Mouse (Mus musculus) kidney, embryonic 14.5 days (tissue): ENCODE results near the gene Hist1h2ab. TPM values are rescaled to one million over a fixed set of nuclear protein-coding genes. Genes with fewer than 3 reads are reported as not detected.
"Not testable (repeated sequence)": the region's sequence is repeated elsewhere in the genome, so short reads cannot be mapped to it uniquely, and the experiment has no call there.

Experiments used
- ATAC-seq: fragments of 200-750 bp; cut with Nextera tagmentation; 2 replicates; pipeline ENCODE4 v1.8.0; 2017; ENCODE audit warnings: moderate number of reproducible peaks, mild to moderate bottlenecking, moderate TSS enrichment, moderate library complexity; ENCODE audit not compliant: low FRiP score, low TSS enrichment
- H3K27ac ChIP-seq: fragments of 300-500 bp; sonication (generic); 2 replicates; pipeline ENCODE4 v1.5.1; 2014; ENCODE audit warnings: low read depth, mild to moderate bottlenecking, low read length, moderate library complexity, mixed read lengths
- H3K27me3 ChIP-seq: fragments of 300-500 bp; sonication (generic); 2 replicates; pipeline ENCODE4 v1.6.1; 2014; ENCODE audit warnings: mild to moderate bottlenecking, low read length; ENCODE audit not compliant: control insufficient read depth, insufficient read depth
- H3K36me3 ChIP-seq: fragments of 300-500 bp; sonication (generic); 2 replicates; pipeline ENCODE4 v1.6.1; 2014; ENCODE audit warnings: low read length, mixed read lengths; ENCODE audit not compliant: control insufficient read depth, insufficient read depth
- H3K4me1 ChIP-seq: fragments of 300-500 bp; sonication (generic); 2 replicates; pipeline ENCODE4 v1.6.1; 2014; ENCODE audit warnings: low read length, mixed read lengths; ENCODE audit not compliant: control insufficient read depth, insufficient read depth
- H3K4me2 ChIP-seq: fragments of 300-500 bp; sonication (generic); replicated peaks from 2 replicates; pipeline ENCODE4 v1.6.1; 2014; ENCODE audit warnings: low read depth, mild to moderate bottlenecking, low read length
- H3K4me3 ChIP-seq: fragments of 300-500 bp; sonication (generic); 2 replicates; pipeline ENCODE4 v1.5.1; 2014; ENCODE audit warnings: mild to moderate bottlenecking, low read length
- H3K9ac ChIP-seq: fragments of 300-500 bp; sonication (generic); 2 replicates; pipeline ENCODE4 v1.6.1; 2014; ENCODE audit warnings: low read depth, mild to moderate bottlenecking, low read length, moderate library complexity
- H3K9me3 ChIP-seq: fragments of 300-500 bp; sonication (generic); 2 replicates; pipeline ENCODE4 v1.6.1; 2016; ENCODE audit warnings: low read length; ENCODE audit not compliant: control insufficient read depth
- WGBS: fragments of 180-500 bp; shearing (Covaris S2); extraction: QIAGEN DNeasy Blood & Tissue Kit; methylation state at CpG from one replicate; pipeline ENCODE4 v1.1.7; 2014; 5-methylcytosine and 5-hydroxymethylcytosine counted together
- polyA plus RNA-seq: library from polyadenylated mRNA; unstranded; fragments of >200 nt; fragmentation: Nextera tagmentation; extraction: Ambion mirVana; gene quantifications from 2 replicates; pipeline ENCODE4 v1.2.1, GENCODE M21; 2014

Hist1h2ab gene
- 70.3 and 91.4 TPM in 2 replicates for polyA plus RNA-seq

- H3K4me1 ChIP-seq, H3K36me3 ChIP-seq, H3K9me3 ChIP-seq, H3K27me3 ChIP-seq: not testable (repeated sequence)
- peak within 1 kb of the TSS; percentile 44 for H3K4me3 ChIP-seq
- H3K9ac ChIP-seq = peak within 1 kb of the TSS; percentile 70
- ATAC-seq = peak; percentile 50; the same call in 1 of the 2 replicates
- peak within 1 kb of the TSS; percentile 97 for H3K27ac ChIP-seq
- peak within 1 kb of the TSS; percentile 53 for H3K4me2 ChIP-seq
- under 1% methylated on average over 25 of the region's 47 CpGs for WGBS
These were observed at the start of gene Hist1h2ab for GRCm38 (mm10) chr13:23750839-23751477. TSS of gene Hist1h2ab (plus strand) at chr13:23751126.

GRCm38 (mm10) chr13:23702220-23702619, 48.7 kb upstream of the Hist1h2ab start:
- WGBS = 78% methylated on average over 4 of the region's 4 CpGs
- ATAC-seq = no peak
- H3K9me3 ChIP-seq = no peaks in the 10 kb centered on the region
- no peaks in the 10 kb centered on the region for H3K27me3 ChIP-seq
- H3K4me2 ChIP-seq = no peak overlapping the region
- no peak overlapping the region for H3K4me3 ChIP-seq
- H3K4me1 ChIP-seq = no peaks in the 10 kb centered on the region
- H3K9ac ChIP-seq = no peak overlapping the region
- H3K27ac ChIP-seq = no peak overlapping the region
- H3K36me3 ChIP-seq = no peaks in the 10 kb centered on the region

- not testable (repeated sequence) for H3K27me3 ChIP-seq, ATAC-seq, H3K27ac ChIP-seq, H3K9me3 ChIP-seq, H3K4me2 ChIP-seq, H3K36me3 ChIP-seq, H3K4me1 ChIP-seq, H3K4me3 ChIP-seq, H3K9ac ChIP-seq
- WGBS = 76% methylated on average over 2 of the region's 2 CpGs
These were observed 48.1 kb upstream of the Hist1h2ab start for GRCm38 (mm10) chr13:23702801-23703200.

- no peak for ATAC-seq
- no peaks in the 10 kb centered on the region for H3K36me3 ChIP-seq
- no peak overlapping the region for H3K4me3 ChIP-seq
- H3K9me3 ChIP-seq = no peaks in the 10 kb centered on the region
- 94% methylated on average over 7 of the region's 7 CpGs for WGBS
- H3K4me1 ChIP-seq = no peaks in the 10 kb centered on the region
- no peaks in the 10 kb centered on the region for H3K27me3 ChIP-seq
- H3K27ac ChIP-seq = no peak overlapping the region
- no peak overlapping the region for H3K9ac ChIP-seq
- no peak overlapping the region for H3K4me2 ChIP-seq
These were observed 45.1 kb upstream of the Hist1h2ab start for GRCm38 (mm10) chr13:23705751-23706356.

- no peak overlapping the region for H3K4me2 ChIP-seq
- H3K27me3 ChIP-seq = no peaks in the 10 kb centered on the region
- H3K27ac ChIP-seq = no peak overlapping the region
- H3K4me1 ChIP-seq = no peaks in the 10 kb centered on the region
- ATAC-seq = no peak
- WGBS = 94% methylated on average over 12 of the region's 12 CpGs
- H3K9ac ChIP-seq = no peak overlapping the region
- H3K9me3 ChIP-seq = no peaks in the 10 kb centered on the region
- no peaks in the 10 kb centered on the region for H3K36me3 ChIP-seq
- H3K4me3 ChIP-seq = no peak overlapping the region
These were observed 44.2 kb upstream of the Hist1h2ab start for GRCm38 (mm10) chr13:23706771-23707170.

- ATAC-seq = no peak
- no peaks in the 10 kb centered on the region for H3K36me3 ChIP-seq
- H3K27me3 ChIP-seq = no peaks in the 10 kb centered on the region
- H3K4me2 ChIP-seq = no peak overlapping the region
- H3K27ac ChIP-seq = no peak overlapping the region
- WGBS = 84% methylated on average over 4 of the region's 4 CpGs
- H3K9me3 ChIP-seq = no peaks in the 10 kb centered on the region
- H3K4me3 ChIP-seq = no peak overlapping the region
- H3K9ac ChIP-seq = no peak overlapping the region
- no peaks in the 10 kb centered on the region for H3K4me1 ChIP-seq
These were observed 42.9 kb upstream of the Hist1h2ab start for GRCm38 (mm10) chr13:23708041-23708440.

GRCm38 (mm10) chr13:23708654-23709053, 42.3 kb upstream of the Hist1h2ab start:
- no peak overlapping the region for H3K4me3 ChIP-seq
- no peak overlapping the region for H3K27ac ChIP-seq
- ATAC-seq = no peak
- no peak overlapping the region for H3K4me2 ChIP-seq
- no peak overlapping the region for H3K9ac ChIP-seq
- no peaks in the 10 kb centered on the region for H3K9me3 ChIP-seq
- WGBS = 74% methylated on average over 4 of the region's 4 CpGs
- H3K36me3 ChIP-seq = no peaks in the 10 kb centered on the region
- no peaks in the 10 kb centered on the region for H3K27me3 ChIP-seq
- H3K4me1 ChIP-seq = no peaks in the 10 kb centered on the region

- peak; percentile 38 for ATAC-seq
- H3K4me2 ChIP-seq = peak overlapping the region; percentile 64
- H3K4me3 ChIP-seq = peak overlapping the region; percentile 36
- H3K9ac ChIP-seq = peak overlapping the region; percentile 63; the same call in 1 of the 2 replicates
- no peaks in the 10 kb centered on the region for H3K27me3 ChIP-seq
- H3K27ac ChIP-seq = no peak overlapping the region
- 22% methylated on average over 15 of the region's 15 CpGs for WGBS
- H3K36me3 ChIP-seq = no peaks in the 10 kb centered on the region
- no peaks in the 10 kb centered on the region for H3K4me1 ChIP-seq
- no peaks in the 10 kb centered on the region for H3K9me3 ChIP-seq
These were observed 41.1 kb upstream of the Hist1h2ab start for GRCm38 (mm10) chr13:23709714-23710373.
